Mouse (Mus musculus) frontal cortex, adult 2 months (tissue): ENCODE data around the gene Gm17018. TPM values are rescaled to one million over a fixed set of nuclear protein-coding genes. Genes with fewer than 3 reads are reported as not detected.

Experiments used
- DNase-seq, 2 experiments: peaks; one replicate each; pipeline ENCODE4 v3.0.0; 2022; ENCODE audit warnings: low spot score in 1 of 2; ENCODE audit errors: extremely low spot score in 1 of 2
- polyA plus RNA-seq: library from polyadenylated mRNA; depleted of rRNA; stranded (reverse); fragments of >200 nt; gene quantifications from 2 replicates; pipeline ENCODE4 v1.2.3, GENCODE M21; 2012; rRNA removed

Gm17018 gene
- polyA plus RNA-seq = 51.8 and 52.6 TPM in 2 replicates

- peak; percentile 66 to 86 for DNase-seq
Observed at GRCm38 (mm10) chr19:45560153-45560890, at the start of gene Gm17018, which contains the start of gene Poll. Gene Gm17018, plus strand, starts transcription at chr19:45560615. Gene Poll, minus strand, starts transcription at chr19:45560531.

- DNase-seq = no peak
Observed at GRCm38 (mm10) chr19:45510680-45511079, 49.7 kb upstream of the Gm17018 start.

GRCm38 (mm10) chr19:45511406-45511805 lies 49.0 kb upstream of the Gm17018 start:
- DNase-seq = no peak

- DNase-seq = no peak
Observed at GRCm38 (mm10) chr19:45515341-45515740, 45.1 kb upstream of the Gm17018 start.

GRCm38 (mm10) chr19:45516264-45516663 lies 44.2 kb upstream of the Gm17018 start:
- DNase-seq = no peak

- DNase-seq = no peak
Observed at GRCm38 (mm10) chr19:45527382-45527781, 33.0 kb upstream of the Gm17018 start.

GRCm38 (mm10) chr19:45527931-45528534 lies 32.4 kb upstream of the Gm17018 start:
- DNase-seq = no peak

GRCm38 (mm10) chr19:45529294-45529693 lies 31.1 kb upstream of the Gm17018 start:
- DNase-seq = no peak

- no peak for DNase-seq
Observed at GRCm38 (mm10) chr19:45530200-45530995, 30.0 kb upstream of the Gm17018 start.

GRCm38 (mm10) chr19:45531554-45531953 lies 28.9 kb upstream of the Gm17018 start:
- no peak for DNase-seq

GRCm38 (mm10) chr19:45533617-45534016 lies 26.8 kb upstream of the Gm17018 start:
- no peak for DNase-seq

GRCm38 (mm10) chr19:45535214-45535735 lies 25.1 kb upstream of the Gm17018 start:
- no peak for DNase-seq

GRCm38 (mm10) chr19:45535929-45536328 lies 24.5 kb upstream of the Gm17018 start:
- DNase-seq = no peak

GRCm38 (mm10) chr19:45537505-45537904 lies 22.9 kb upstream of the Gm17018 start:
- DNase-seq = peak in 1 of 2 experiments; percentile 61

GRCm38 (mm10) chr19:45540657-45541408 lies 19.6 kb upstream of the Gm17018 start:
- no peak for DNase-seq

GRCm38 (mm10) chr19:45541409-45542041 lies 18.9 kb upstream of the Gm17018 start:
- peak in 1 of 2 experiments; percentile 48 for DNase-seq

GRCm38 (mm10) chr19:45542061-45542460 lies 18.4 kb upstream of the Gm17018 start:
- no peak for DNase-seq

- DNase-seq = no peak
Observed at GRCm38 (mm10) chr19:45544152-45544924, 16.1 kb upstream of the Gm17018 start.

GRCm38 (mm10) chr19:45544925-45545321 lies 15.5 kb upstream of the Gm17018 start:
- DNase-seq = peak; percentile 46 to 87
